Mouse (Mus musculus): ENCODE data around the gene Lrrc57. TPM values are rescaled to one million over a fixed set of nuclear protein-coding genes. Genes with fewer than 3 reads are reported as not detected.

Lrrc57 gene
- total and polyA plus RNA-seq, 2 experiments from 2014 or later: 26.6 to 39.5 TPM

DNA sequence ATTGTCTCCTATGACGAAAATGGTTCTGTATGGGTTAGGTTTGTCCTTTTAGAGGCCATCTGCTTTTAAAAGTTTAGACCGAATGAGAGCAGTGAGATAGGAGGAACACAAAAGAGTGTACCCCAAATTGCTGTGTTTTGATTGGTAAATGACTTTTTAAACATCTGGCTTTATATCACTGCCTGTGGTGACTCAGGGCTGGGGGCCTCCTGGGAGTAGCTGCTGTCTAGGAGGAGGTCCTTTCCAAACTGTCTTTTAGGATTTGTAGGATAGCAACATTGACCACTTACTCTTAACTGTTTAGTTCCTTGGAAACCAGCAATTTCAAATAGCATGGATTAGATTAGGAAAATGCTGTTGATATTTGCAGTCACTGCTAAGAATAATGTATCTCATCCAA is 20.9 kb upstream of the Lrrc57 start:
- no peak overlapping the region for H3K27ac ChIP-seq
- 84% methylated on average over 2 of the region's 2 CpGs for WGBS
- H3K27me3 ChIP-seq (ENCODE audit: insufficient read depth, low read length): no peaks in the 10 kb centered on the region
- no peak overlapping the region for H3K9ac ChIP-seq (replicated peaks; ENCODE audit: low read length)
- TF ChIP-seq CTCF (IDR thresholded peaks at IDR 0.05; ENCODE audit: low read depth): no peak
- peaks cover 10% of the 10 kb centered on the region; the same call in 1 of the 2 replicates for H3K36me3 ChIP-seq (ENCODE audit: insufficient read depth, low read length)
- no peaks in the 10 kb centered on the region for H3K9me3 ChIP-seq (ENCODE audit: low read length)
- peaks cover 9% of the 10 kb centered on the region for H3K4me1 ChIP-seq (ENCODE audit: insufficient read depth, low read length)
- H3K4me2 ChIP-seq (ENCODE audit: low read depth, low read length): peak overlapping the region; percentile 83
- no peak for DNase-seq (ENCODE audit: low spot score)
- H3K4me3 ChIP-seq (ENCODE audit: low read length): no peak overlapping the region
- no peak for ATAC-seq

DNA sequence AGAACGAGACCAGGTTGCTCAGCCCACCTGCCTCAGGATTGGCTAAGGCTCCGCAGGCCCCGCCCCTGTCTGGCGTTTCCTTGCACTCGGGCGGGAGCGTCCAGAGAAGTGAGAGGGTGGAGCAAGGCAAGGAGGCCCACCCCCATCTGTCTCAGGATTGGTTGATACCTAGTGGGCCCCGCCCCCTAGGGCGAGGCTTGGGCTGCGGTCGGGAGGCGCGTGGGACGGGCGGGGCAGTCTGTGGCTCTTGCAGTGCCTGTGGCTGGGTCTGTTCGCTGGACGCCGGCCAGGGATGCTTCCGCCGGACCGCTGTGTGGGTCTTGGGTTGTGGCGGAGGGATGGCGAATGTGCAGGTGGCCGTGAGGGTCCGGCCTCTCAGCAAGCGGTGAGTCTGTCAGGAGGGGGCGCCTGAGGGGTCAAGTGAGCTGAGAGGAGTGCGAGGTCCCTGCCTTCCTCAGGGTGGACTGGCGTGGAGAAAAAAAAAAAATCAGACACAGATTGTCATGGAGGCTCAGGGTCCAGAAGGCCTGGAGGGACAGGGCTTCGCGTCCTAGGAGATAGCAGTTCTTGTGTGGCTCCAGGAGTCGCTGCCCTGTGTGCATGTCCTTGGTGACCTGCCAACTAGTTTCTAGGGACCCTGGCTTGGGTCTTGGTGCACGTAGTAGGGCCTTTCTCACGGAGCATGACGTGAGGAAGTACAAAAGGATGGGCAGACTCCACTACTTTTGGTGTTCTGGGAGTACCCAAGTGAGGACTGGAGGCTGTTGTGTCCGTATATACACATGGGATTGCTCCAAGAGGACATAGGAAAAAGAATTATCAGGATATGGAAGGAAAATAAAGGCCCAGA is 19.8 kb upstream of the Lrrc57 start, which contains the start of gene Stard9:
Stard9 (plus strand) TSS at position 236 of the 850 bp plus-strand sequence.
- H3K36me3 ChIP-seq (ENCODE audit: insufficient read depth, low read length): peaks cover 4% of the 10 kb centered on the region; the same call in 1 of the 2 replicates
- WGBS: 3% methylated on average over 35 of the region's 36 CpGs
- no peaks in the 10 kb centered on the region for H3K9me3 ChIP-seq (ENCODE audit: low read length)
- H3K27me3 ChIP-seq (ENCODE audit: insufficient read depth, low read length): no peaks in the 10 kb centered on the region
- peak within 1 kb of the TSS; percentile 45 for H3K9ac ChIP-seq (replicated peaks; ENCODE audit: low read length)
- TF ChIP-seq CTCF (IDR thresholded peaks at IDR 0.05; ENCODE audit: low read depth): 0 out of 2 replicates have a peak, but pooled peaks have one; percentile 38
- ATAC-seq: peak; percentile 100
- H3K27ac ChIP-seq: peak within 1 kb of the TSS; percentile 64; the same call in 1 of the 2 replicates
- peak; percentile 100 for DNase-seq (ENCODE audit: low spot score)
- H3K4me3 ChIP-seq (ENCODE audit: low read length): peak within 1 kb of the TSS; percentile 58
- H3K4me2 ChIP-seq (ENCODE audit: low read depth, low read length): peak within 1 kb of the TSS; percentile 83
- H3K4me1 ChIP-seq (ENCODE audit: insufficient read depth, low read length): peaks cover 9% of the 10 kb centered on the region

DNA sequence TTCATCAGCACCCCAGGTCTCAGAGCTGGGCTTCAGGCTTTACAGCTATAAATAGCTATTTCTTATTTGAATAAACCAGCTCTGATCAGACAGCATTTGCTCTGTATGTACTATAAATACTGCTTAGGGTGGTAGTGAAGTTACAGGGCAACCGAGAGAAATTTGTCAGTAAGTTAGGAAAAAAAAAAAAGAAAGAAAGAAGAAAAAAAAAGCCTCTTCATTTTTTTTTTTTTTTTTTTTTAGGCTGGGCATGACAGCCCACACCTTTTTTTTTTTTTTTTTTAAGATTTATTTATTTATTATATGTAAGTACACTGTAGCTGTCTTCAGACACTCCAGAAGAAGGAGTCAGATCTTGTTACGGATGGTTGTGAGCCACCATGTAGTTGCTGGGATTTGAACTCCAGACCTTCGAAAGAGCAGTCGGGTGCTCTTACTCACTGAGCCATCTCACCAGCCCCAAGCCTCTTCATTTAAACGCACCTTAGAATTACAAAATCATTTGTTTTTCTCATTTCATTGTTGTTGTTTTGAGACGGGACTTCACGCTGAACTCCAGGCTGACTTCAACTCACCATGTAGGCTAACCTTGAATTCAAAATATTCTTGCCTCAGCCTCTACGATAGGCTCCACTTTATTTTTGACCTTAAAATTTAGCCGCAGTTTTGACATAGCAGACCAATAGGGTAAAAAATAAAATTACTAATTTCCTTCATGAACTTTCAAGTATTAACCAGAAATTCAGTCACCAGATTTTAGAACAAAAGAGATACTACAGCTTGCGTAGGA is 19.0 kb upstream of the Lrrc57 start:
- H3K4me1 ChIP-seq (ENCODE audit: insufficient read depth, low read length): peaks cover 9% of the 10 kb centered on the region
- ATAC-seq (peak; percentile 22), DNase-seq (ENCODE audit: low spot score) (no peak)
- H3K36me3 ChIP-seq (ENCODE audit: insufficient read depth, low read length): peaks cover 4% of the 10 kb centered on the region; the same call in 1 of the 2 replicates
- peak overlapping the region; percentile 58 for H3K4me3 ChIP-seq (ENCODE audit: low read length)
- no peak overlapping the region for H3K27ac ChIP-seq
- no peaks in the 10 kb centered on the region for H3K9me3 ChIP-seq (ENCODE audit: low read length)
- H3K4me2 ChIP-seq (ENCODE audit: low read depth, low read length): peak overlapping the region; percentile 83
- 30% methylated on average over 10 of the region's 10 CpGs for WGBS
- H3K9ac ChIP-seq (replicated peaks; ENCODE audit: low read length): no peak overlapping the region
- no peaks in the 10 kb centered on the region for H3K27me3 ChIP-seq (ENCODE audit: insufficient read depth, low read length)
- no peak for TF ChIP-seq CTCF (IDR thresholded peaks at IDR 0.05; ENCODE audit: low read depth)

DNA sequence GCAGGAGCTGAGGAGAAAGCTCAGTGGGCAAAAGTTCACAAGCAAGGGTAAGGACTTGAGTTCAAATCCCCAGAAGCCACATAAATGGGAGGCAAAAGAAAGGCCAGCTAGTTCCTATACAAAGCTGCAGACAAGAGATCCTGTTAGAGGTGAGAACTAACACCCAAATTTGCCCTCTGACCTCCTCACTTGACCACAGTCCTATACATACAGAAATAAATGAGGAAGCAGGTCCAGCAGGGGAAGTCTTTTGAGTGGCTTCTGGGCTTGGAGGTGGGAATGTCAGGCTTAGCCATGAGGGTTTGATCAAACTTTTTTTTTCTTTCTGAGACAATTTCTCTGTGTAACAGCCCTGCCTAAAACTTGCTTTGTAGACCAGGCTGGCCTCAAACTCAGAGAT is 13.6 kb upstream of the Lrrc57 start:
- DNase-seq (ENCODE audit: low spot score) (no peak), ATAC-seq (no peak)
- Histone ChIP-seq H3K27me3 (ENCODE audit: insufficient read depth, low read length) (no peaks in the 10 kb centered on the region), H3K36me3 (ENCODE audit: insufficient read depth, low read length) (peaks cover 5% of the 10 kb centered on the region; the same call in 1 of the 2 replicates), H3K9ac (replicated peaks; ENCODE audit: low read length) (no peak overlapping the region), H3K4me3 (ENCODE audit: low read length) (no peak overlapping the region), H3K27ac (no peak overlapping the region), H3K4me2 (ENCODE audit: low read depth, low read length) (no peak overlapping the region), H3K4me1 (ENCODE audit: insufficient read depth, low read length) (no peaks in the 10 kb centered on the region), H3K9me3 (ENCODE audit: low read length) (no peaks in the 10 kb centered on the region)
- no peak for TF ChIP-seq CTCF (IDR thresholded peaks at IDR 0.05; ENCODE audit: low read depth)

DNA sequence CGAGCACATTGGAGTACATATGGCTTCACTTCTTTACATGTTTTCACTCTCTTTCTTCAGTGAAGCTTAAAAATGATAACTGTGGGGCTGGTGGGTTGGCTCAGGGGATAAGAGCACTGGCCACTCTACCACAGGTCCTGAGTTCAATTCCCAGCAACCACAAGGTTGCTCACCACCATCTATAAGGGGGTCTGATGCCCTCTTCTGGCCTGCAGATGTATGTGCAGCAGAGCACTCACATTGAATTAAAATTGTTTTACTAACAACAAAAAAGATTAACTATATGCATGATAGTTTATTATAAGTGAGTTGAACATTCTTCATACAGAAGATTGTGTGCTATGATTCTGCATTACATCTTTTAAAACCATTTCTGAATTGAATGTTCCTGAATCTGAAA is 10.2 kb upstream of the Lrrc57 start:
- Histone ChIP-seq H3K27ac (no peak overlapping the region), H3K4me3 (ENCODE audit: low read length) (no peak overlapping the region), H3K9me3 (ENCODE audit: low read length) (no peaks in the 10 kb centered on the region), H3K4me1 (ENCODE audit: insufficient read depth, low read length) (no peaks in the 10 kb centered on the region), H3K27me3 (ENCODE audit: insufficient read depth, low read length) (no peaks in the 10 kb centered on the region), H3K4me2 (ENCODE audit: low read depth, low read length) (no peak overlapping the region), H3K36me3 (ENCODE audit: insufficient read depth, low read length) (peaks cover 8% of the 10 kb centered on the region; the same call in 1 of the 2 replicates), H3K9ac (replicated peaks; ENCODE audit: low read length) (no peak overlapping the region)
- ATAC-seq (no peak), DNase-seq (ENCODE audit: low spot score) (no peak)
- 100% methylated on average over 1 of the region's 1 CpGs for WGBS
- TF ChIP-seq CTCF (IDR thresholded peaks at IDR 0.05; ENCODE audit: low read depth): peak; percentile 32; the same call in 1 of the 2 replicates

DNA sequence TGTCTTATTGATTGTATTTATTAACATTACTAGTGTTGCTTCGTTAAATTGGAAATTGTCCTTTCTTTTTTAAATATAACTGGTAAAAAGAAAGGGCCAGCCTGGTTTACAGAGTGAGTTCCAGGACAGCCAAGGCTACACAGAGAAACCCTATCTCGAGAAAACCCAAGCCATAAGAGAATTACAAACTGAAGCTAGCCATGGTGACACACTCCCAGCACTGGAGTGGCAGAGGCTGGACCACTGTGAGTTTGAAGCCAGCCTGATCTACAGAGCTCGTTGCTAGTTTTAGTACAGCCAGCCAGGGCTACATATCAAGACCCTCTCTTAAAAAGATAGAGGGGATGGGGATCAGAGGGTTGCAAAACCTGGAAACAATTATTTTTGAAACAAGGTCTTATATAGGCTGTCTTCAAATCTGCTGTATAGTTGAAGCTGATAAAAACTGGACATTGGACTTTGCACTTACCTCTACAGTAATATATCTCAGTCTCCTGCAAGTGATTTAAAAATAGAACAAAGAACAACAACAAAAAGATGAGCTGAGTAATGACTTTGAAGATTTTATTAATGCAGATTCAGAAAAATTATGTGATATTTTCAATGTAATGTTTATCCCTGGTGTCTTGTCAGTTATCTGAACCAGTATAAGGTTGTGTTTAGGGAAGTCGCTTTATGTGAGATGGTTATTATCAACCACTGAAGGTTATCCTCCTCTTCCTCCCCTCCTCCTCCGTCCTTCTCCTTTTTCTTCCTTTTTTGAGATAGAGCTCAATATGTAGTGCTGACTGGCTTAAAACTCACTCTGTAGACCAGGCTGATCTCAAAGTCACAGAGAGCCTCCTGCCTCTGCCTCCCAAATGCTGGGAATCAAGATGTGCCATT is 7.2 kb upstream of the Lrrc57 start:
- Histone ChIP-seq H3K36me3 (ENCODE audit: insufficient read depth, low read length) (peaks cover 11% of the 10 kb centered on the region; the same call in 1 of the 2 replicates), H3K27ac (no peak overlapping the region), H3K9me3 (ENCODE audit: low read length) (no peaks in the 10 kb centered on the region), H3K9ac (replicated peaks; ENCODE audit: low read length) (no peak overlapping the region), H3K4me2 (ENCODE audit: low read depth, low read length) (no peak overlapping the region), H3K4me3 (ENCODE audit: low read length) (no peak overlapping the region), H3K27me3 (ENCODE audit: insufficient read depth, low read length) (no peaks in the 10 kb centered on the region), H3K4me1 (ENCODE audit: insufficient read depth, low read length) (no peaks in the 10 kb centered on the region)
- no peak for TF ChIP-seq CTCF (IDR thresholded peaks at IDR 0.05; ENCODE audit: low read depth)
- ATAC-seq: no peak
- 91% methylated on average over 5 of the region's 5 CpGs for WGBS
- DNase-seq (ENCODE audit: low spot score): no peak

Data from hindbrain, postnatal 0 days (tissue).